8 mouse cellular contexts compared by ENCODE assay signal in genomic region chr11:120530085-120530964, GRCm38 (mm10). TPM values are rescaled to one million over a fixed set of nuclear protein-coding genes. Genes with fewer than 3 reads are reported as not detected.
DNase-seq lines count a peak whose midpoint lies in the region; ATAC-seq and TF ChIP-seq lines count a peak whose summit lies in the region.

Gcgr (plus strand) TSS chr11:120530699.

- H3K4me3 ChIP-seq in heart, embryonic 13.5 days: peak within 1 kb of the TSS; percentile 48
- H3K4me3 ChIP-seq in embryonic facial prominence, embryonic 10.5 days: peak within 1 kb of the TSS; percentile 58
- H3K4me3 ChIP-seq in hindbrain, postnatal 0 days (ENCODE audit: low read length): peak within 1 kb of the TSS; percentile 34
- H3K4me3 ChIP-seq in midbrain, embryonic 12.5 days: peak within 1 kb of the TSS; percentile 37

- DNase-seq in heart, adult 9 months (ENCODE audit: low spot score in 2 of 2): no peak
- DNase-seq in embryonic facial prominence, embryonic 10.5 days (ENCODE audit: low spot score): peak; percentile 67
- peak; percentile 16 for DNase-seq in hindbrain, postnatal 0 days (ENCODE audit: low spot score)
- DNase-seq in urinary bladder, postnatal 36 days (ENCODE audit: low spot score in 2 of 2): no peak
- DNase-seq in adrenal gland, adult 2 months: no peak
- DNase-seq in left cerebral cortex, adult 18-20 months (ENCODE audit: low spot score in 2 of 2): no peak

- H3K4me1 ChIP-seq in heart, embryonic 13.5 days: peaks cover 18% of the 10 kb centered on the region
- H3K4me1 ChIP-seq in embryonic facial prominence, embryonic 10.5 days: peaks cover 22% of the 10 kb centered on the region
- 0 out of 2 replicates have a peak, but pooled peaks cover 10% of the 10 kb centered on the region for H3K4me1 ChIP-seq in hindbrain, postnatal 0 days (ENCODE audit: insufficient read depth, low read length)
- peaks cover 8% of the 10 kb centered on the region for H3K4me1 ChIP-seq in midbrain, embryonic 12.5 days

- no peak for TF ChIP-seq CTCF in hindbrain, postnatal 0 days (IDR thresholded peaks at IDR 0.05; ENCODE audit: low read depth)

- WGBS in heart, embryonic 13.5 days: 10% methylated on average over 50 of the region's 62 CpGs
- WGBS in embryonic facial prominence, embryonic 10.5 days: 6% methylated on average over 62 of the region's 62 CpGs
- WGBS in hindbrain, postnatal 0 days: 9% methylated on average over 50 of the region's 62 CpGs
- 8% methylated on average over 50 of the region's 62 CpGs for WGBS in midbrain, embryonic 12.5 days

- ATAC-seq in heart, embryonic 13.5 days (ENCODE audit: extremely low read depth, insufficient number of reproducible peaks, low FRiP score, low TSS enrichment): no peak
- 0 out of 2 replicates have a peak, but pooled peaks have one; percentile 29 for ATAC-seq in hindbrain, postnatal 0 days
- no peak for ATAC-seq in midbrain, embryonic 12.5 days (ENCODE audit: low FRiP score, low read depth)

- peak within 1 kb of the TSS; percentile 75 for H3K4me2 ChIP-seq in heart, embryonic 13.5 days
- peak within 1 kb of the TSS; percentile 60 for H3K4me2 ChIP-seq in hindbrain, postnatal 0 days (ENCODE audit: low read depth, low read length)
- H3K4me2 ChIP-seq in midbrain, embryonic 12.5 days (replicated peaks): peak within 1 kb of the TSS; percentile 54

- H3K9ac ChIP-seq in heart, embryonic 13.5 days: peak within 1 kb of the TSS; percentile 76
- peak within 1 kb of the TSS; percentile 35; the same call in 1 of the 2 replicates for H3K9ac ChIP-seq in hindbrain, postnatal 0 days (replicated peaks; ENCODE audit: low read length)
- peak within 1 kb of the TSS; percentile 50 for H3K9ac ChIP-seq in midbrain, embryonic 12.5 days (replicated peaks)

- no peaks in the 10 kb centered on the region for H3K36me3 ChIP-seq in heart, embryonic 13.5 days
- no peaks in the 10 kb centered on the region for H3K36me3 ChIP-seq in embryonic facial prominence, embryonic 10.5 days (replicated peaks)
- H3K36me3 ChIP-seq in hindbrain, postnatal 0 days (ENCODE audit: insufficient read depth, low read length): no peaks in the 10 kb centered on the region
- H3K36me3 ChIP-seq in midbrain, embryonic 12.5 days: no peaks in the 10 kb centered on the region

- peaks cover 80% of the 10 kb centered on the region for H3K27me3 ChIP-seq in heart, embryonic 13.5 days (replicated peaks)
- H3K27me3 ChIP-seq in embryonic facial prominence, embryonic 10.5 days (replicated peaks; ENCODE audit: low read depth, poor library complexity, severe bottlenecking): peaks cover 78% of the 10 kb centered on the region
- H3K27me3 ChIP-seq in hindbrain, postnatal 0 days (ENCODE audit: insufficient read depth, low read length): peaks cover 54% of the 10 kb centered on the region
- H3K27me3 ChIP-seq in midbrain, embryonic 12.5 days: peaks cover 77% of the 10 kb centered on the region

- H3K9me3 ChIP-seq in heart, embryonic 13.5 days: no peaks in the 10 kb centered on the region
- no peaks in the 10 kb centered on the region for H3K9me3 ChIP-seq in embryonic facial prominence, embryonic 10.5 days
- no peaks in the 10 kb centered on the region for H3K9me3 ChIP-seq in hindbrain, postnatal 0 days (ENCODE audit: low read length)
- H3K9me3 ChIP-seq in midbrain, embryonic 12.5 days: no peaks in the 10 kb centered on the region

- no peak within 1 kb of the TSS for H3K27ac ChIP-seq in heart, embryonic 13.5 days (replicated peaks)
- H3K27ac ChIP-seq in embryonic facial prominence, embryonic 10.5 days (replicated peaks): peak within 1 kb of the TSS; percentile 75
- no peak within 1 kb of the TSS for H3K27ac ChIP-seq in hindbrain, postnatal 0 days
- no peak within 1 kb of the TSS for H3K27ac ChIP-seq in midbrain, embryonic 12.5 days (replicated peaks)

RNA-seq across cellular contexts. Expression of gene Gcgr, which starts in this region (rescaled TPM):
- 2.1 and 2.4 TPM in 2 replicates for polyA plus RNA-seq in heart, embryonic 13.5 days (2015; fragmentation: Nextera tagmentation; extraction: Ambion mirVana)
- 0.33 and 0.62 TPM in 2 replicates for polyA plus RNA-seq in embryonic facial prominence, embryonic 10.5 days (2016; fragmentation: Nextera tagmentation; extraction: Ambion mirVana)
- total RNA-seq in hindbrain, postnatal 0 days (2014; rRNA removed): 0.99 and 3.1 TPM in 2 replicates
- polyA plus RNA-seq in hindbrain, postnatal 0 days (2015; fragmentation: Nextera tagmentation; extraction: Ambion mirVana): 1.0 TPM in 2 replicates
- 0.18 and 0.29 TPM in 2 replicates for polyA plus RNA-seq in midbrain, embryonic 12.5 days (2016; fragmentation: Nextera tagmentation; extraction: Ambion mirVana)
- total RNA-seq in adrenal gland, adult 2 months (2021): 1 to 10 TPM; 1.5 to 1.7 TPM
- polyA plus RNA-seq in adrenal gland, adult 2 months (2012; rRNA removed): 2.1 and 2.5 TPM in 2 replicates
- under 1 TPM in 1 of 2 experiments, not detected in 1; 0.52 TPM for total RNA-seq in left cerebral cortex, adult 18-20 months (2021)

Comparison
In these comparisons a context has a peak if more than half of its experiments do, and no peak if none do; other contexts are left out.
1. Peak in DNase-seq, H3K4me3 ChIP-seq and H3K27ac ChIP-seq in embryonic facial prominence, embryonic 10.5 days; RNA of the gene not detected or under 1 TPM.